Mouse (Mus musculus) layer of hippocampus, adult 2 months (tissue): ENCODE measurements around the gene Pdlim7. TPM values are rescaled to one million over a fixed set of nuclear protein-coding genes. Genes with fewer than 3 reads are reported as not detected.
A peak's percentile ranks its signal among the peaks of the same experiment; 100 is the strongest.

Experiments used
- DNase-seq, 2 experiments: peaks; one replicate each; pipeline ENCODE4 v3.0.0; 2022; ENCODE audit warnings: low spot score in 2 of 2
- H3K27ac ChIP-seq: fragments of 200-600 bp; 2 replicates; pipeline ENCODE4 v1.8.1; 2022
- H3K4me3 ChIP-seq: fragments of 200-600 bp; 2 replicates; pipeline ENCODE4 v1.8.1; 2022; ENCODE audit warnings: mild to moderate bottlenecking
- CTCF ChIP-seq: fragments of 200-600 bp; conservative IDR thresholded peaks from 2 replicates; pipeline ENCODE4 v1.8.1; 2022; ENCODE audit warnings: antibody characterized with exemption, mild to moderate bottlenecking, moderate library complexity
- long read RNA-seq, 2 experiments: library from polyadenylated mRNA; stranded (forward); transcript quantifications; one replicate each; pipeline ENCODE4 v2.0.0; 2021; ENCODE audit warnings: borderline mapping rate in 2 of 2
- total RNA-seq, 2 experiments: library from RNA; stranded (reverse); gene quantifications; 2 replicates each; pipeline ENCODE4 v1.2.3; 2021

Gene Pdlim7
- 10 to 100 TPM; 97.4 to 99.9 TPM for total RNA-seq
- long read RNA-seq, experiment 1, partial matches to known transcripts = 9 of 42 reads
- long read RNA-seq, experiment 1, other reads (novel, unspliced or antisense) = 28 of 42 reads
- long read RNA-seq, experiment 2, partial matches to known transcripts = 30 of 89 reads
- long read RNA-seq, experiment 2, other reads (novel, unspliced or antisense) = 51 of 89 reads

- TF ChIP-seq CTCF = peak; percentile 98
- Histone ChIP-seq H3K4me3 (peak within 1 kb of the TSS; percentile 87), H3K27ac (peak within 1 kb of the TSS; percentile 98)
- peak; percentile 75 to 82 for DNase-seq
Observed at GRCm38 (mm10) chr13:55513111-55513748, at the start of gene Pdlim7. Gene Pdlim7 (minus strand): TSS chr13:55513676.

GRCm38 (mm10) chr13:55557499-55557898 lies 44.0 kb upstream of the Pdlim7 start:
- DNase-seq = no peak
- no peak overlapping the region for H3K27ac ChIP-seq
- TF ChIP-seq CTCF = no peak
- H3K4me3 ChIP-seq = no peak overlapping the region

GRCm38 (mm10) chr13:55555921-55556320 lies 42.4 kb upstream of the Pdlim7 start:
- no peak for TF ChIP-seq CTCF
- no peak for DNase-seq
- Histone ChIP-seq H3K27ac (no peak overlapping the region), H3K4me3 (no peak overlapping the region)

- DNase-seq = no peak
- no peak for TF ChIP-seq CTCF
- H3K4me3 ChIP-seq = no peak overlapping the region
- H3K27ac ChIP-seq = no peak overlapping the region
Observed at GRCm38 (mm10) chr13:55549061-55549460, 35.6 kb upstream of the Pdlim7 start.

- Histone ChIP-seq H3K4me3 (no peak overlapping the region), H3K27ac (no peak overlapping the region)
- DNase-seq = no peak
- no peak for TF ChIP-seq CTCF
Observed at GRCm38 (mm10) chr13:55548426-55548825, 35.0 kb upstream of the Pdlim7 start.

- no peak for DNase-seq
- TF ChIP-seq CTCF = no peak
- H3K27ac ChIP-seq = no peak overlapping the region
Observed at GRCm38 (mm10) chr13:55547916-55548315, 34.4 kb upstream of the Pdlim7 start.

GRCm38 (mm10) chr13:55544792-55545191 lies 31.3 kb upstream of the Pdlim7 start:
- DNase-seq = no peak
- Histone ChIP-seq H3K4me3 (no peak overlapping the region), H3K27ac (no peak overlapping the region)
- no peak for TF ChIP-seq CTCF

More at GRCm38 (mm10) chr13:55547916-55548315, 34.4 kb upstream of the Pdlim7 start:
- H3K4me3 ChIP-seq = no peak overlapping the region

GRCm38 (mm10) chr13:55543447-55543846 lies 30.0 kb upstream of the Pdlim7 start:
- DNase-seq = no peak
- no peak for TF ChIP-seq CTCF
- Histone ChIP-seq H3K27ac (no peak overlapping the region), H3K4me3 (no peak overlapping the region)

GRCm38 (mm10) chr13:55542891-55543290 lies 29.4 kb upstream of the Pdlim7 start:
- Histone ChIP-seq H3K27ac (no peak overlapping the region), H3K4me3 (no peak overlapping the region)
- no peak for TF ChIP-seq CTCF
- DNase-seq = no peak

- no peak overlapping the region for H3K4me3 ChIP-seq
- no peak overlapping the region for H3K27ac ChIP-seq
- TF ChIP-seq CTCF = peak; percentile 82
- peak; percentile 37 to 55 for DNase-seq
Observed at GRCm38 (mm10) chr13:55540933-55541332, 27.5 kb upstream of the Pdlim7 start.

- Histone ChIP-seq H3K27ac (peak within 1 kb of the TSS; percentile 92), H3K4me3 (peak within 1 kb of the TSS; percentile 76)
- TF ChIP-seq CTCF = peak; percentile 95
- DNase-seq = peak; percentile 99
Observed at GRCm38 (mm10) chr13:55536194-55537175, 23.0 kb upstream of the Pdlim7 start, which contains the start of gene Ddx41. Gene Ddx41 (minus strand): TSS chr13:55536658.

GRCm38 (mm10) chr13:55535796-55536193 lies 22.3 kb upstream of the Pdlim7 start:
- peak overlapping the region; percentile 76 for H3K4me3 ChIP-seq
- DNase-seq = no peak
- peak overlapping the region; percentile 92 for H3K27ac ChIP-seq
- TF ChIP-seq CTCF = no peak

- no peak for TF ChIP-seq CTCF
- DNase-seq = no peak
- H3K4me3 ChIP-seq = peak overlapping the region; percentile 76
- no peak overlapping the region for H3K27ac ChIP-seq
Observed at GRCm38 (mm10) chr13:55535191-55535590, 21.7 kb upstream of the Pdlim7 start.
